Mouse (Mus musculus): ENCODE results near the gene Rpl36. TPM values are rescaled to one million over a fixed set of nuclear protein-coding genes. Genes with fewer than 3 reads are reported as not detected.

Gene Rpl36
- total RNA-seq (2023; ENCODE audit: inconsistent age) = 1,456 to 1,526 TPM (median 1,498 TPM) in 4 replicates

DNA sequence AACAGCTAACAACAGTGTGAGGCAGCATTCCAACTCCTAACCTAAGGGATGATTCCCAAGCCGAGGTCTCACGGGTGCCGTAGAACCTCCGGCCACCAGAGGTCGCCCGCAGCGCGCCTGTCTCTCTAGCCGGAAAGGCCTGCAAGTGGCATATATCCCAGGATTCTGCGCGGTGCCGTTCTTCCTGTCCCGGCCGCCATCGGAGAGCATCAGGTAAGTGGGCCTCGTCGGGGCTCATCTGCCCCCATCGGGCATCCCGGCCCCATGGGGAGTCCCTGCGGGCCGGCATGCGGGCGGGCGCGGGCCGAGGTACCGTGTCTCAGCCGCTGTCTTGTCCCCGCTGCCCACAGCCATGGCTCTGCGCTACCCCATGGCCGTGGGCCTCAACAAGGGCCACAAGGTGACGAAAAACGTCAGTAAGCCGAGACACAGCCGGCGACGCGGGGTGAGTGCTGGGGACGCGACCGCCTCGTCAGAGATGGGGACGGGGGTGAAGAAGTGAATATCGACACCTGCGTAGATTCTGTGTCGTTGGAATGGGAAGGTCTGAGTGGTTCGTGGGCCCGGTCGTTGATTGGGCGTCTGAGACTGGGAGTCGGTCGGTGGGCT is at the start of gene Rpl36:
TSS of gene Rpl36 (plus strand) at position 181 of the 609 bp plus-strand sequence.

GRCm38 (mm10) chr17:56584257-56585130 is 28.7 kb upstream of the Rpl36 start, which contains the start of the genes Safb2 and Safb:
Gene Safb2 (minus strand): TSS chr17:56584585.
Gene Safb (plus strand): TSS chr17:56584825.

GRCm38 (mm10) chr17:56609452-56610171 is 3.6 kb upstream of the Rpl36 start, which contains the start of gene 2410015M20Rik:
Gene 2410015M20Rik (minus strand): TSS chr17:56609771.

GRCm38 (mm10) chr17:56626754-56627470 is 13.7 kb downstream of the Rpl36 start, which contains the start of gene Lonp1:
Gene Lonp1 (minus strand): TSS chr17:56626887.

DNA sequence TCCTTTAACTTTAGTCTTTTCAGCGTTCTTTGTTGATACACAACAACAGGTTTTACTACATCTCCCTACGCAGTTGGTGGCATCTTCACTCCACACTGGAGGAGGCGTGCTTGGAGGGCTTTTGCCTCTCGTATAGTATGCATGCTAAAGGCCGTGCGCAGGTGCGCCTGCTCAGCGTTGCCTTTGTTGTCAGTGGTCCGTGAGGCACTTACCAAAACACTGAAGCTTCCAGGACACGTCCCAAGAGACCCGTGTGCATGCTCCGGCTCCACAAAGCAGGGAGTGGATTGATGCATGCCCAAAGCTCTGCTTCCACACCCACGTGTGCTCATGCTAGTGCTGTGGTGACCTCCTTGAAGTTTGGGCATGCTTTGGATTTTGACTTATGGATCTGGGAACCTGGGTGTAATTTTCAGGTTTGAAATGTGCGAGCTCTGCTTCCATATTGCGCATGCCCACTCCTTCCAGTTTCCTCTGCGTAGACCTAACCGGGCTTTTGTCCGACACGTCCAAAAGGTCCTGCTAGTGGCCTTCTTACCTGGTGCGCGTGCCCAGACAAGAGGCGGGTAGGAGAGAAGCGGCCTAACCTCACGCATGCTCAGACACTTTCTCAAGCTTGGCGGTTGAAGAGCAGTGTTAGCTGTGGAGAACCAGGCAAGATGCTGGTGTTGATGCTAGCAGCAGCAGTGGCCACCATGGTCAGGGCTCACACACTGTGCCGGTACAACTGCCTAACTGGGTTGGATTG is 14.5 kb downstream of the Rpl36 start, which contains the start of gene Catsperd:
TSS of gene Catsperd (plus strand) at position 614 of the 748 bp plus-strand sequence.

Other genes starting within 250 kb of the Rpl36 start
- gene Ptprs, start 136.9 kb upstream of the Rpl36 start, total RNA-seq (2023; ENCODE audit: inconsistent age) = 15.5 to 29.4 TPM (median 18.4 TPM) in 4 replicates
- not detected in 4 replicates for gene Znrf4, start 101.0 kb upstream of the Rpl36 start, total RNA-seq (2023; ENCODE audit: inconsistent age)
- 9.3 to 13.0 TPM (median 12.5 TPM) in 4 replicates for gene Gm20219, start 59.0 kb upstream of the Rpl36 start, total RNA-seq (2023; ENCODE audit: inconsistent age)
- 536 to 604 TPM (median 575 TPM) in 4 replicates for gene Safb2, start 28.8 kb upstream of the Rpl36 start, total RNA-seq (2023; ENCODE audit: inconsistent age)
- 297 to 331 TPM (median 301 TPM) in 4 replicates for gene Safb, start 28.6 kb upstream of the Rpl36 start, total RNA-seq (2023; ENCODE audit: inconsistent age)
- 84.7 to 87.7 TPM (median 86.4 TPM) in 4 replicates for gene 2410015M20Rik, start 3.6 kb upstream of the Rpl36 start, total RNA-seq (2023; ENCODE audit: inconsistent age)
- gene Lonp1, start 13.5 kb downstream of the Rpl36 start, total RNA-seq (2023; ENCODE audit: inconsistent age) = 58.0 to 61.7 TPM (median 59.7 TPM) in 4 replicates
- gene Catsperd, start 14.7 kb downstream of the Rpl36 start, total RNA-seq (2023; ENCODE audit: inconsistent age) = not detected in 4 replicates
- gene Ranbp3, start 59.9 kb downstream of the Rpl36 start, total RNA-seq (2023; ENCODE audit: inconsistent age) = 94.6 to 110 TPM (median 99.9 TPM) in 4 replicates
- 56.7 to 70.9 TPM (median 65.4 TPM) in 4 replicates for gene Ndufa11, start 104.4 kb downstream of the Rpl36 start, total RNA-seq (2023; ENCODE audit: inconsistent age)
- gene Vmac, start 104.6 kb downstream of the Rpl36 start, total RNA-seq (2023; ENCODE audit: inconsistent age) = 10.8 to 21.5 TPM (median 16.6 TPM) in 4 replicates
- not detected in 4 replicates for gene Nrtn, start 144.1 kb downstream of the Rpl36 start, total RNA-seq (2023; ENCODE audit: inconsistent age)
- gene Dus3l, start 151.3 kb downstream of the Rpl36 start, total RNA-seq (2023; ENCODE audit: inconsistent age) = 76.9 to 84.0 TPM (median 81.5 TPM) in 4 replicates
- gene Prr22, start 156.8 kb downstream of the Rpl36 start, total RNA-seq (2023; ENCODE audit: inconsistent age) = 0.35 to 1.5 TPM (median 1.3 TPM) in 4 replicates
- 11.4 to 13.3 TPM (median 11.9 TPM) in 4 replicates for gene Rfx2, start 217.6 kb downstream of the Rpl36 start, total RNA-seq (2023; ENCODE audit: inconsistent age)